Mouse (Mus musculus) spleen, embryonic (tissue): ENCODE measurements around the gene Dido1.

Source experiments
- CTCF ChIA-PET: fragments of 350-600 bp; sonication (Branson Sonifier 250); formaldehyde crosslinking; loops from one replicate; lab custom pipeline; 2022; lab: Charles Lee

Dido1 gene

GRCm38 (mm10) chr2:180709923-180710272, at the start of gene Dido1, which contains the start of gene Gid8:
Gene Dido1, minus strand, starts transcription at chr2:180709999.
Gene Gid8, plus strand, starts transcription at chr2:180710117.
- CTCF ChIA-PET, result interaction anchor here (0.7 to 1.5 kb wide), 2 partner anchors 17 to 31 kb away, joined by 3 to 6 read pairs; no protein-coding TSS in a partner anchor

GRCm38 (mm10) chr2:180758513-180759263, 48.9 kb upstream of the Dido1 start:
- CTCF ChIA-PET, result no interaction called here

GRCm38 (mm10) chr2:180756786-180757185, 47.0 kb upstream of the Dido1 start:
- CTCF ChIA-PET, result no interaction called here

- CTCF ChIA-PET, result no interaction called here
Observed at GRCm38 (mm10) chr2:180755896-180756295, 46.1 kb upstream of the Dido1 start.

- CTCF ChIA-PET, result no interaction called here
Observed at GRCm38 (mm10) chr2:180754976-180755688, 45.3 kb upstream of the Dido1 start.

- CTCF ChIA-PET, result no interaction called here
Observed at GRCm38 (mm10) chr2:180748904-180749303, 39.1 kb upstream of the Dido1 start.

- CTCF ChIA-PET, result no interaction called here
Observed at GRCm38 (mm10) chr2:180746569-180747192, 36.9 kb upstream of the Dido1 start.

GRCm38 (mm10) chr2:180745248-180745927, 35.6 kb upstream of the Dido1 start:
- CTCF ChIA-PET, result interaction anchor here (1.7 kb wide), 1 partner anchor 64 kb away, joined by 4 read pairs; no protein-coding TSS in a partner anchor

- CTCF ChIA-PET, result interaction anchor here (1.4 kb wide), 1 partner anchor 45 kb away, joined by 4 read pairs; no protein-coding TSS in a partner anchor
Observed at GRCm38 (mm10) chr2:180743321-180743720, 33.5 kb upstream of the Dido1 start.

GRCm38 (mm10) chr2:180742820-180743219, 33.0 kb upstream of the Dido1 start:
- CTCF ChIA-PET, result no interaction called here

- CTCF ChIA-PET, result no interaction called here
Observed at GRCm38 (mm10) chr2:180741421-180741820, 31.6 kb upstream of the Dido1 start.

GRCm38 (mm10) chr2:180740349-180740748, 30.6 kb upstream of the Dido1 start:
- CTCF ChIA-PET, result no interaction called here

- CTCF ChIA-PET, result no interaction called here
Observed at GRCm38 (mm10) chr2:180737984-180738383, 28.2 kb upstream of the Dido1 start.

- CTCF ChIA-PET, result no interaction called here
Observed at GRCm38 (mm10) chr2:180735232-180735631, 25.4 kb upstream of the Dido1 start.

- CTCF ChIA-PET, result no interaction called here
Observed at GRCm38 (mm10) chr2:180731984-180732383, 22.2 kb upstream of the Dido1 start.

- CTCF ChIA-PET, result interaction anchor here (0.6 to 1.0 kb wide), 2 partner anchors 25 to 73 kb away, joined by 3 to 5 read pairs; no protein-coding TSS in a partner anchor
Observed at GRCm38 (mm10) chr2:180731036-180731435, 21.2 kb upstream of the Dido1 start.

- CTCF ChIA-PET, result interaction anchor here (0.6 to 1.5 kb wide), 2 partner anchors 8 to 17 kb away, joined by 3 to 4 read pairs; no protein-coding TSS in a partner anchor
Observed at GRCm38 (mm10) chr2:180727613-180728021, 17.8 kb upstream of the Dido1 start.

- CTCF ChIA-PET, result interaction anchor here (0.6 to 0.8 kb wide), 2 partner anchors 17 to 598 kb away, joined by 3 to 9 read pairs; partner anchors contain the start of genes Dido1 and Gid8
Observed at GRCm38 (mm10) chr2:180726658-180727442, 17.1 kb upstream of the Dido1 start.

- CTCF ChIA-PET, result interaction anchor here (0.6 to 0.8 kb wide), 2 partner anchors 16 to 599 kb away, joined by 3 to 9 read pairs; partner anchors contain the start of genes Dido1 and Gid8
Observed at GRCm38 (mm10) chr2:180725856-180726629, 16.2 kb upstream of the Dido1 start.

GRCm38 (mm10) chr2:180725414-180725778, 15.6 kb upstream of the Dido1 start:
- CTCF ChIA-PET, result no interaction called here
